Mouse (Mus musculus) G1E (cell line): ENCODE data around the gene Cbx5.

ENCODE experiments used
- CTCF ChIP-seq: IDR thresholded peaks from 2 replicates; pipeline ENCODE4 v1.5.1; 2012; ENCODE audit warnings: low read depth, low read length, inconsistent platforms, mixed read lengths
- GATA1 ChIP-seq: IDR thresholded peaks from 2 replicates; pipeline ENCODE4 v1.6.1; 2012; ENCODE audit warnings: borderline replicate concordance, low read length, inconsistent platforms, mixed read lengths
- GATA2 ChIP-seq: IDR thresholded peaks from 2 replicates; pipeline ENCODE4 v1.6.1; 2012; ENCODE audit warnings: low read depth, low read length, inconsistent platforms, borderline replicate concordance
- TAL1 ChIP-seq: conservative IDR thresholded peaks from 2 replicates; pipeline ENCODE4 v1.6.1; 2012; ENCODE audit warnings: low read depth, low read length, inconsistent platforms, mixed read lengths

DNA sequence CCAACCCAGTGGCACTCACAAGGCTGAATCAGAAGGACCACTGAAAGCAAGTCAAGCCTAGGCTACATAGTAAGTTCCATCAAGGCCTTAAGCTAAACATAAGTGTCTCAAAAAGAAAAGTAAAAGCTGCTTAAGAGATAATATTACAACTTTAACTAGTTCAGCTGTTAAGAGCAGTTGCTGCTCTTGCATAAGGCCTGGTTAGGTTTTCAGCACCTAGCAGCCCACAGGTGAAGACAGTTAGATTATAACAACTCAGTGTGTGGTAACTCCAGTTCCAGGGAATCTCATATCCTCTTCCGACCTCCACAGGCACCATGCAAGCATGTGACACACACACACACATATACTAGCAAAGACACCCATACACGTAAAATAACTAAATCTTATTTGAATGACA lies 12.0 kb downstream of the Cbx5 start:
- TF ChIP-seq CTCF (no peak), GATA1 (no peak), GATA2 (no peak), TAL1 (no peak)
